Mouse (Mus musculus) olfactory bulb, adult 2 months (tissue): ENCODE measurements around the gene Gpatch11. TPM values are rescaled to one million over a fixed set of nuclear protein-coding genes. Genes with fewer than 3 reads are reported as not detected.
"Not testable (repeated sequence)": the region's sequence is repeated elsewhere in the genome, so short reads cannot be mapped to it uniquely, and the experiment has no call there.

ENCODE experiments used
- H3K27ac ChIP-seq: fragments of 200-500 bp; 2 replicates; pipeline ENCODE4 v1.5.1; 2012; ENCODE audit warnings: low read depth, low read length; ENCODE audit not compliant: insufficient read depth
- H3K4me1 ChIP-seq: fragments of 200-500 bp; 2 replicates; pipeline ENCODE4 v1.6.1; 2012; ENCODE audit warnings: low read length; ENCODE audit not compliant: control insufficient read depth, insufficient read depth
- H3K4me3 ChIP-seq: fragments of 200-500 bp; 2 replicates; pipeline ENCODE4 v1.5.1; 2012; ENCODE audit warnings: mild to moderate bottlenecking, low read depth, low read length, moderate library complexity; ENCODE audit not compliant: insufficient read depth
- CTCF ChIP-seq: fragments of 200-500 bp; IDR thresholded peaks from 2 replicates; pipeline ENCODE4 v1.5.1; 2012; ENCODE audit warnings: low read depth, mild to moderate bottlenecking, low read length, moderate library complexity; ENCODE audit not compliant: insufficient read depth
- POLR2A ChIP-seq: fragments of 200-500 bp; IDR thresholded peaks from 2 replicates; pipeline ENCODE4 v1.6.1; 2012; ENCODE audit warnings: mild to moderate bottlenecking, low read depth, low read length, moderate library complexity; ENCODE audit not compliant: insufficient read depth
- WGBS: fragments of 180-500 bp; shearing (Covaris S2); methylation state at CpG from one replicate; pipeline ENCODE4 v1.1.7; 2018; 5-methylcytosine and 5-hydroxymethylcytosine counted together
- polyA plus RNA-seq: library from polyadenylated mRNA; stranded (reverse); fragments of >200 nt; gene quantifications from 2 replicates; pipeline ENCODE4 v1.2.4, GENCODE M21; 2012; ENCODE audit warnings: low replicate concordance; ENCODE audit not compliant: missing spikeins, insufficient read depth, insufficient read length

Gene Gpatch11
- not detected in 2 replicates for polyA plus RNA-seq

DNA sequence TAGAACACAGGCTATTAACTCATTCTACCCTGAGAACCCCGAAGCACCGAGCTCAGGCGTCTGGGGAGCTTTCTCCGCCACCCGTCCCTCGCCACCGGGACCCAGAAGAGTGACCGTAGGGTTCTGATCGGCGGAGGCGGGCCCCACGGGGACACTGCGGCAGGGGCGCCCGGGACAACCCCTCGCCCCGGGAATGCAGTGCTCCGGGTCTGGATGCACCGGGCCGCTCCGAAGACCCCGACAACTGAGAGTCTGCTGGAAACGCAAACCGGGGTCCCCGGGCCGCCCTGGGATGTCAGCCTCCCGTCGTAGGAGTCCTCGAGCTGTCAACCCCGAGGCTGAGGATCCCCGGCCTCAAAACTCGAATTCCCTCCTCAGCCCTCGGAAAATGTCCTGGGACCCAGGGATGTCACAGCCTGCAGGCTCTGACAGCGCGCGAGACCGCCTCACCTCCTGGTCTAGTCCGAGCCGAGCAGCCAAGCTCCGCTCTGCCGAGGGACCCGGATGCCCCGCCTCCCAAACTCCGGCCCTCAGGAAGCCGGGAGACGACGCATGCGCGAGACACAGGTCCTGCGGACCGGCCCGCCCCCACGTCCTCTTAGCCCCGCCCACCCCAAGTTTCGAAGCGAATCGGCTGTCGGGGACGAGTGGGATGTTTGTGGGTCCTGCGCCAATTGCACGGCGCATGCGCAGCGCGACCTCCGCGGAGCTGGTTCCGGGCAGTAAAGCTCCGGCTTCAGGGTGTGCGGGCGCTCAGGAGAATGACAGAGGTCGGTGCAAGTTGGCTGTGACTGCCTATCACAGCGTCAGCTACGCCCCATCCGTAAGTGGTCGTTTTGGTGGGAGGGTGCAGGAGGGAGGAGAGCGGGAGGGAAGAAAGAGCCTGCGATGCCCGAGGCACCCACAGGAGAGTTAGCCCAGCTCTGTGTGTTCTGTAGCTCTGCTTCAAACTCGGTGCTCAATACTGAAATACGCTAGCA lies at the start of gene Gpatch11, which contains the start of gene Heatr5b:
TSS of gene Gpatch11 (plus strand) at position 712 of the 980 bp plus-strand sequence.
TSS of gene Heatr5b (minus strand) at position 509 of the 980 bp plus-strand sequence.
- Histone ChIP-seq H3K4me1 (no peaks in the 10 kb centered on the region), H3K27ac (no peak within 1 kb of the TSS; the same call in 1 of the 2 replicates), H3K4me3 (peak within 1 kb of the TSS; percentile 68)
- TF ChIP-seq POLR2A (peak; percentile 79), CTCF (no peak)
- WGBS: under 1% methylated on average over 81 of the region's 81 CpGs

- H3K4me1 ChIP-seq, H3K4me3 ChIP-seq, H3K27ac ChIP-seq: not testable (repeated sequence)
- 75% methylated on average over 3 of the region's 3 CpGs for WGBS
Observed at GRCm38 (mm10) chr17:78788273-78788672, 47.1 kb upstream of the Gpatch11 start.

GRCm38 (mm10) chr17:78791068-78791689 lies 44.2 kb upstream of the Gpatch11 start:
- no peaks in the 10 kb centered on the region for H3K4me1 ChIP-seq
- WGBS: 49% methylated on average over 7 of the region's 7 CpGs
- H3K4me3 ChIP-seq: no peak overlapping the region
- TF ChIP-seq CTCF (no peak), POLR2A (no peak)
- H3K27ac ChIP-seq: no peak overlapping the region

DNA sequence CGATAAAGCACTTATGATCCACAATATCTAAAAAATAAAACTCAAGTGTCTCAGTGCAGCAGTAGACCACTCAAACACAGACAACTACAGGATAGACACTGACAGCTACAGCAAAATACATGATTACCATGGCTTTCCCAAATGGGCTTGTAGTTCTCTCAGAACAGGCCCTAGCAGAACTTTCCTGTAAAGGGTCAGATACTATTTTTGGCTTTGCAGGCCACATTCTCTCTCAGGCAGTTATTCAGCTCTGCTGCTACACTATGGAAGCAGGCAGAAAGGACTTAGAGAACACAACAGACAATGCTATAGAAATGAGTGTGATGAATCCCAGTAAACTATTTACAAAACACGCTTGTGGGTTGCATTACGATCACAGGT lies 43.7 kb upstream of the Gpatch11 start:
- 76% methylated on average over 3 of the region's 3 CpGs for WGBS
- TF ChIP-seq POLR2A (no peak), CTCF (no peak)
- no peak overlapping the region for H3K4me3 ChIP-seq
- no peaks in the 10 kb centered on the region for H3K4me1 ChIP-seq
- no peak overlapping the region for H3K27ac ChIP-seq

- TF ChIP-seq CTCF (no peak), POLR2A (no peak)
- Histone ChIP-seq H3K4me1 (no peaks in the 10 kb centered on the region), H3K27ac (no peak overlapping the region), H3K4me3 (no peak overlapping the region)
- 80% methylated on average over 3 of the region's 3 CpGs for WGBS
Observed at GRCm38 (mm10) chr17:78792122-78792521, 43.2 kb upstream of the Gpatch11 start.

- Histone ChIP-seq H3K27ac (no peak overlapping the region), H3K4me1 (no peaks in the 10 kb centered on the region), H3K4me3 (no peak overlapping the region)
- WGBS: 80% methylated on average over 5 of the region's 5 CpGs
- TF ChIP-seq CTCF: no peak
- no peak for TF ChIP-seq POLR2A
Observed at GRCm38 (mm10) chr17:78794390-78794789, 41.0 kb upstream of the Gpatch11 start.

DNA sequence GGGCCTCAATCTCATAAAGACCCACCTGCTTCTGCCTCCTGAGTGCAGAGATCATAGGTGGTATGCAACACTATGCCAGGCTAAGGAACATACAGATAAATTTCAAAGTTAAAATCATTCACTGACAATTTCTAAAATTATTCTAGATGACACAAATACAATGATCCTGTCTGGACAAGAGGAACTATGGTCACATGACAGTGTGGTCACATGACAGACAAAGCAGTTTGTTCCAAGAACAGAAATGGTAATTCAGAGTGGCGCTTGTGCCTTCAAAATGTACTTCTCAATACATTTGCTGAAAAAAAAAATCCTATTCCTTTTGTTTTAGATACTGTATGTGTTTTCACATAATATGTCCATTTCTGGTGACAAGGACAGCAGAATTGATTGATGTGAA lies 38.1 kb upstream of the Gpatch11 start:
- H3K4me3 ChIP-seq: no peak overlapping the region
- TF ChIP-seq CTCF (no peak), POLR2A (no peak)
- WGBS: 96% methylated on average over 1 of the region's 1 CpGs
- no peak overlapping the region for H3K27ac ChIP-seq
- no peaks in the 10 kb centered on the region for H3K4me1 ChIP-seq

DNA sequence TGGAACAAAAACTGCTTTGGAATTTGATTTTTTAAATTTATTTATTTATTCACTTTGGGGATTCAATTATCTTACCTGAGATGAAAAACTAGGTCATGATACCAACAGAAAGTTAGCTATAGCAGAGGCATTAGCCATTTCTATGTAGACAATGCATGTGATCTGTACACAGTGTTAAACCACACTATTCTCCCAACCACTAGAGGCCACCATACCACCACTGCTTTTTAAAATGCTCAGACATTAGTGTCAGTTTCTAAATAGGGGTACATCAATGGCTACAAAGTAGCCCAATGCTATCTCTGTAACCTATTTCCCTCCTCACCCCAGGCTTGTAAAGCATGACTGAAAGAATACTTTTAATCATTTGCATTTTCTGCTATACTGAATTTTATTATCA lies 26.3 kb upstream of the Gpatch11 start:
- TF ChIP-seq POLR2A (no peak), CTCF (no peak)
- Histone ChIP-seq H3K27ac (no peak overlapping the region), H3K4me1 (no peaks in the 10 kb centered on the region), H3K4me3 (no peak overlapping the region)

DNA sequence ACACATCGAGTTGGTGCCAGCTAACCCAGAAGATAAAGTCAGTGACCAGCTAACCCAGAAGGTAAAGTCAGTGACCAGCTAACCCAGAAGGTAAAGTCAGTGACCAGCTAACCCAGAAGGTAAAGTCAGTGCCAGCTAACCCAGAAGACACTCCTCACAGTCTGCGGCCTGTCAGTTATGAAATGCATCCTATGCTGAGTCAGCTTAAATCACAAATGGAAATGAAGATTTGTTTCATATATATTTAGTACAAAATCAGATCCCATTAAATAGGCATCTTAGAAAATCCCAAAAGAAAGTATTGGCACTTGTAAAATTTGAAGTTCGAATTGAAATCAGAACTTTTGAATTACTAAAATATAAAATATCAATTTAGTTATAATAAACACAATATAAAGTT lies 25.8 kb upstream of the Gpatch11 start:
- no peak overlapping the region for H3K4me3 ChIP-seq
- 95% methylated on average over 3 of the region's 3 CpGs for WGBS
- no peak overlapping the region for H3K27ac ChIP-seq
- TF ChIP-seq CTCF (no peak), POLR2A (no peak)
- H3K4me1 ChIP-seq: no peaks in the 10 kb centered on the region
